Mouse (Mus musculus): Measurements from ENCODE around the gene Armc10.

DNA sequence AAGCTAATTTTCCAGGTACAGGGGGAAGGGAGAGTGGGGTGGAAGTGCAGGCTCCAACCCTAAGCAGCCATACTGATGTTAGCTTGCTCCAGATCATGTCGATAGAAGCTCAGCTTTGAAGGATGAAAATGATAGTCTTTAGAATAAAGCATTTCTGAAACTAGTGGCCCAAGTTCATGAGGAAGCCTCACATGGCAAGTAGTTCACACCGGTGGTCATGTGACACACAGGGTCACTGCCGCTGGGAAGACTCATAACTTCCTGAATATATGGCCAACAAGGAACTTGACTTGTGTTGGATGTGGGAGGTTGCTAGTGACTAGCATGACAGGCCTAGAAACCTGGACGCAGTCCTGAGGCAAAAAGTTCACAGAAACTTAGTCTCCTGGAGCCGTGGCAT, 46.6 kb downstream of the Armc10 start:
- TF ChIP-seq CTCF (IDR thresholded peaks at IDR 0.05; ENCODE audit: borderline replicate concordance, insufficient read depth, low read depth, low read length) (no peak), POLR2A (IDR thresholded peaks at IDR 0.05; ENCODE audit: borderline replicate concordance, insufficient read depth, low read length) (no peak)

All from cerebellum, adult 2 months (tissue).